Mouse (Mus musculus): ENCODE results near the gene Fxyd7. TPM values are rescaled to one million over a fixed set of nuclear protein-coding genes. Genes with fewer than 3 reads are reported as not detected.

Fxyd7 gene
- total RNA-seq, 2 experiments from 2014 or later: 333 to 341 TPM

DNA sequence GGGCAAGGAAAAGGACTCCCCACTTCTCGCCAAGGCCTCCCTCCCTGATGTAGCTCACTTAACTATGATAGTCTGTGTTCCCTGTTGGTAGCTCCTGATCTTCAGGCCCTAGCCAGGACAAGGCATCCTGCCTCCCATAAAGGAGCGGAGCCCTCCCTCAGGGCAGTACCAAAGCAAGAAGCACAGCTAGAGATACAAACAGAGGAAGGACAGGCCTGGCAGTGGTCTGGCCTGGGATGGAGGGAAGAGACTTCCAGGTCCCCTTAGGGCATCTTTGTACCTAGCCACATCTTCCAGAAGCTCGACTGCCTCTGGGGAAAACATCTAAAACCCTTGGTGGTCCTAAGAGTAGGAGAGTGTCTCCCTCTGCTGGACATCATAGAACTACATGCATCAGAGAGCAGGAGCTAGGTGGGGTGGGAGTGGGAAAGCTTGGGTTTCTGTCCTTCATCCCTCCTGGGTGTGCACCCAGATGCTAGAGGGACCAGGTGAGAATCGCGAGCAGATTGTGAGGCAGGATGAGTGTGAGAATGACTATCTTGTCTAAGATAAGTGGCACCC is 26.7 kb upstream of the Fxyd7 start:
- DNase-seq (ENCODE audit: low spot score in 2 of 2): peak; percentile 71 to 80

DNA sequence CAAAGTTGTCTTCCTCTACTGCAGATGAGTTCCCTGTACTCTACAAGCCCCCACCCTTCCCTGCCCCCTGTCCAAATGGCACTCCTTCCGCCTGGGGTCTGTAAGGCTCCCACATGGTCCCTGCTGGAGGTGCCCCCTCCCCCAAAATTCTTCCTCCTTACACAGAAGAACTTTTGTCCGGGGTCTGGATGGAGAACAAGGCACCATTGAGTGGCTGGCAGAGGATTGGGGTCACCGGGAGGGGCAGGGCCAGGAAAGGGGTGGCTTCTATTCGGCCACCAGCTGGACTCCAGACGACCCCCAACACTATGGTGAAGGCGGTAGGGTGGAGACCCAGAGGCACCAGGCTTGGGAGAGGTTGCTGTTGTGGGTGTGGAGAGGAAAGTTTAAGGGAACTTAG is 26.2 kb upstream of the Fxyd7 start:
- peak in 1 of 2 experiments; percentile 55 for DNase-seq (ENCODE audit: low spot score in 2 of 2)

DNA sequence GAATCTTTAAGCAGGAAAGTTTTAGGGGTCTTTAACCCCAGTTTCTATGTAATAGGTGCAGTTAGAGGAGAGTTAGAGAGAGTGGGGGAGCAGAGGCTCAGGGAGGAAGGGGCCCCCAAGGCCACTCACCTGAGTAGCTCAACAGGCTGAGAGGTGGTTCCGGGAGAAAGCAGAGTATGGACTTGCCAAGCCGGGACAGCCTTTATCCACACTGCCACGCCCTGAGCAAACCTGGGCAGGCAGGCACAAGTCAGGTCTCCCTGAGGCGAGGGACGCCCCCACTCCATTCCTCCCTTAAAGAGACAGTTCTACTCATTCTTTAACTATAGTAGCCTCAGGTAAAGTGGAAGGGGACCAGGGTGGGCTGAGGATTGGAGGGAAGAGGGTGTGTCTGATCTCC is 25.2 kb upstream of the Fxyd7 start, which contains the start of gene Fxyd3:
Gene Fxyd3 (minus strand): TSS at position 213 of the 400 bp plus-strand sequence.
- DNase-seq (ENCODE audit: low spot score in 2 of 2): no peak

DNA sequence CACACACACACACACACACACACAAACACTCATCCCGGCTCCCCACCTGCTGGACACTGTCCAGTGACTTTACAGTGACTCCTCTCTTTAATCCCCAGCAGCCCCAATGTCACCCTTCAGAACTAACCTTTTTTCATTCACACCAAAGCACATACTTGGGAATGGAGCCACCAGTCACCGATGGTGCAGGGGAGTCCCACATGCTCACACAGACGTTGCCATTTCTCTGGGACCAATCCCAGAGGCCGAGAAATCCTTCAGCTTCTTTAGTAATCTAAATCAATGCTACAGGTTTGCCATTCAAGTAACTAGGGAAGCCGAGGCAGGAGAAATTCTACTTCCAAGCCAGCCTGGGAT is 23.4 kb upstream of the Fxyd7 start:
- DNase-seq (ENCODE audit: low spot score in 2 of 2): peak in 1 of 2 experiments; percentile 74

DNA sequence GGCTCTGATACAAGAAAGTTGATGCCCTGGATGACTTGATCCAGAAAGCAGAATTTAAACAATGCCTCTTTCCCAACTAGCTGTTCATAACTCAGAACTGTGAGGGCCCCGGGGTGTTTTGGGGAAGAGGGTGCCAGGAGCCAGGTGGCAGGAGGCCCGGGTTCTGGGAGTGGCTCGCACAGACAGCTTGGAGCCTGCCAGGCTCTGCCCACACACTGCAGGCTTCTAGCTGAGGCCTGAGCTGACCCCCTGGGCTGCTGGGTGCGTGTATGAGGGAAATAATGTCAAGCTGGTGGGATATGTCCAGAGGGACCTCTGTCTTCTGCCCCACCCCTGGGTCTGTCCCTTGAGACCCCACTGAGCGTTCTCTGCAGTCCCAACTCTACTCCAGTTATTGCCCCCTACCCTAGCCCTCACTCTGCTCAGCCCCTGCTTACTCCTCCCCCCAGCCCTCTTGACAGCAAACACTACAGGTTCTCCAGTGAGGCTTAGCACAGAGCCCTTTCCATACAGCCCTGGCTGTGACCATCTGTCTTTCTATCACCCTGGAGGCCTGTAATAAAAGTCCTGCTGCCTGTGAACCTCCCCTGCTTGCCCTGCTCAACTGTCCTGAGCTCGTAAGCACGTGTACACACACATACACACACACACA is 22.9 kb upstream of the Fxyd7 start:
- DNase-seq (ENCODE audit: low spot score in 2 of 2): peak in 1 of 2 experiments; percentile 31

DNA sequence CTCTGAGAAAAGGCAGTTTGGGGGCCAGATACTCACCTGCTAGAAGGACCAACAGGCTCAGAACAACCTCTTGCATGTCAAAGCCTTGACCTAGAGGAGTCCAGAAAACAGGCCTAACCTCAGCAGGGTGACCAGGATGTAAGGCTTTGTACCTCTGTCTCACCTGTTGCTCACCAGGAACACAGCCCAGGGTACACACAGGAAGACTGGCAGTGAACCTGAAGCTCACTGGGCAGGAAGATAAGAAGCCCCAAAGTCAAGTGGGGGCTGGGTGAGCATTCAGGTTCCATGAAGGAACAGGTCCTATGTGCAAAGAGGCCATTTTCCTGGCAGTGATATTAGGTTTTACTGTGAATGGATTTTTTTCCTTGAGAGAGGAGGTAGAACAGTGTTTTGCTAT is 22.3 kb upstream of the Fxyd7 start:
- DNase-seq (ENCODE audit: low spot score in 2 of 2): no peak

DNA sequence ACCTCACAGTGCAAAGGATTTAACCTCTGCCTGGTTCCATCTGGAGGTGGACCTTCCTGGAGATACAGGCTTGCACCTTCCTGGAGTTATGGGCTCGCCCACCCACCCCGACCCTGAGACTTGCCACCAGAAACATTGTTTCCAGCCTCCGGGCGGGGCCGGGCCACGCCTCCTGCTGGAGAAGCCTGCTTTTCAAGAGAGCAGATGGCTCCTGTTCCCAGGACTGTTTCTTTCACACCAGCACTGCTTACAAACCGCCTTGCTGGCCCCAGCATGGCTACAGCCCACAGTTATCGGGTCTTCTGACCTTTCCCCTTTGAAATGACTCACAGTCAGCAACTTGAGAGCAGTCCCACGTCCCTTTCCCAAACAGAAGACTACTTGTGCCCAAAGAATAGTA is 21.1 kb upstream of the Fxyd7 start:
- no peak for DNase-seq (ENCODE audit: low spot score in 2 of 2)

DNA sequence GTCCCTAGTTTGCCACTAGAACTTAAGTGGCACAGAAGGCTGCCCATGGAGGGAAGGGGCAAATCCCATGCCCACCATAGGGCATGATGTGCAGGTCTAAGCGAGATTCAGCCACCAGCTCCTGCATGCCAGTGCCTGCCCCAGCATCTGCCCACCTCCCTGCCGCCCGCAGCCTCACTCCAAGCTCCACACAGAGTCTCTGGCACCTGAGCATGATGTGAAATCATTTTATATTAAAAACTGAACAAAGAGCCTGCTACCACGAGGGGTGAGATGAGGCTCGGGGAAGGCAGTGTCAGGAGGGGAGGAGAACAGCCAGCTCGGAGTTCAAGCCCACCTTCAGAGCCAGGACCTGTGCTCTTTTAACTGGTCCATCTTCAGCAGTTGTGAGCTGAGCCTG is 19.1 kb upstream of the Fxyd7 start:
- no peak for DNase-seq (ENCODE audit: low spot score in 2 of 2)

DNA sequence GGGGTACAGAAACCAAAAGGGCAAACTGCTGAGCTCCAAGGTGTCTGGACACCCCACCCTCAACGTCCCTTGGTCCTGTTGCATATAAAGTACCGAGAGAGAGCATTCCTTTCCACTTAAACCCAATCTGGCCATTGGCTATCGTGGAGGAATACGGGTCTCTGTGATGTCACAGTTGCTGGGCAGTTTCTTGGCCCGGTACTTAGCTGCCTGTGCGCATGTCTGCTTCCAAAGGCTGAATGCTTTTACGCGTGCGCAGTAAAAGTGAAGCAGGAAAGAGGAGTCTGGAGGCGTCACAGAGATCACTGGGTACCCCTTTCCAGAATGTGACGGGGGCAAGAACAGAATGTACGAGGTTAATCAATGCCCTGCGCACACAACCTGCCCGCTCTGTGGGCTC is 18.2 kb upstream of the Fxyd7 start:
- DNase-seq (ENCODE audit: low spot score in 2 of 2): no peak

DNA sequence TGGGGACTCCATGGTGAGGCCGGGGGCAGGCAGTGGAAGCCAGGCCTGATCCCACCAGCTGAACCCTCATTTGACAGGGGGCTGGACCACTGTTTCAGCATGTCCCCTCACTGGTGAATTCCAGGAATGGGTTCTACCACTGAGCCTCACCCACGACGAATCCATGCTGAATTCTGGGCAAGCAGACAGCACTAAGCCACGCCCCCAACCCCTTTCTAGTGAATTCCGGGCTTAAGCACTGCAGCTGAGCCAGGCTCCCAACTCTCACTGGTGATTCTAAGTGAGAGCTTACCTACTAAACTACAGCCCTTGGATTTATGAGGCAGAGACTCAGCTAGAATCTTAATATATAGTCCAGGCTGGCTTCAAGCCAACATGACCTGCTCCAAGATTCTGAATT is 16.6 kb upstream of the Fxyd7 start:
- DNase-seq (ENCODE audit: low spot score in 2 of 2): peak in 1 of 2 experiments; percentile 40

DNA sequence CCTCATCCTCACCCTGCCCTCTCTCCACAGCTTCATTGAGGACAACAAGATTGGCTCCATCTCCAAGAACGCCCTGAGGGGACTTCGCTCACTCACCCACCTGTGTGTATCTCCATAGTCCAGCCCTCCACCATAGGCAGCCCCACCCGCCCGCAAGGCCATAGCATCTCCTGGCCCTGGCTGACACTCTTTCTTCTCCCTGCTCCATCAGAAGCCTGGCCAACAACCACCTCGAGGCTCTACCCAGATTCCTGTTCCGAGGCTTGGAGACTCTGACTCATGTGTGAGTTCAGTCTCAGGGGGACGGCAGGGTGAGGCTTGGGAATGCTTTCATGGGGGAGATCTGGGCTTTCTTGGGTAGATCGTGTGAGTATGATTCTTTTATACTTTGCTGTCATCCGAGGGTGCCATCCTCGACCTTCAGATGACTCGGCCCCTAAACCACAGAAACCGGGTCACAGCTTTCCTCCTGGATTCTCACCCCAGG is 11.8 kb upstream of the Fxyd7 start:
- DNase-seq (ENCODE audit: low spot score in 2 of 2): no peak

DNA sequence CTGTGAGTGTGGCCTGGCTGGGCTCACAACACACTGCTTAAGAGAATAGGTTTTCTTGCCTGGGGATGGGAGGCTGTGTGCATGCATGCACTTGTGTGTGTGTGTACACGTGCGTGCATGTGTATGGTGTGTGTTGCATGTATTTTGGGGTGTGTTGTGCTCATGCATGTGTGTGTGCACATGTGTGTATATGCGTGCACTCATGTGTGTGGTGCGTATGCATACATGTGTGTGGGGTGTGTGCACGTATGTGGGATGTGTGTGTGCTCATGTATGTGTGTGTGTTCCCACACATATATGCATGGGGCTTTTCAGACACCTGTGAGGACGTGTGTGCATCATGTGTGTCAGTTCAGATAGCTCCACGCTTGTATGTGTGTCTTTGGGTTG is 9.3 kb upstream of the Fxyd7 start:
- no peak for DNase-seq (ENCODE audit: low spot score in 2 of 2)

DNA sequence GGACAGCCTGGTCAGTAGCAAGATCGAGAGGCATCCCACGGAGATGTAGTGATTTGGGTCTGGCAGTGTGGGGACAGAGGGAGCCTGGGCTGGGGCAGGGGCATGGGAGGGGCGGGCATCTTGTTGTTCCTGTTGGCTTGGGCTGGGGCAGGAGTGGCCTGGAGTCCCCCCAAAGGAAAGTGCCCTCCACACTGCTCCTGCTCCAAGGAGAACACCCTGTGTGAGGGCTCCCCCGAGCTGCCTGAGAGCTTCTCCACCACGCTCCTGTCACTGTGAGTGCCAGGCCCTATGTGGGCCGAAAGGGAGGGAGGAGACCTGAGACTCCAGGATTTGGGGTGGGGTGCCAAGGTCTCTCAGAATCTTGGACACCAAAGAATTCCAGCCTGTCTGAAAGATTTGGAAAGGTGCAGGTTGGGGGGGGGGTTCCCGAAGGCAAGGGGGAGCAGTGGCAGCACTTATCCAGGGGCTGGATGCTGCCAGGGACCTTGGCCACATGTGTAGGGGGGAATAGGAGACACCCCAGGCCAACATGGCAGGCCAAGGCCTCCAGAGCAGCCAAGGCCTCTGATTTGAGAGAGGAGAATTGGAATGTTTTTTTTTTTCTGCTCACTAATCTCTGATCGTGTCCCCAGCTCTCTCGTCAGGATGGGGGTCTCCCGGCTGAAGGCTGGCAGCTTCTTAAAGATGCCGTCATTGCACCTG is 8.8 kb upstream of the Fxyd7 start:
- DNase-seq (ENCODE audit: low spot score in 2 of 2): no peak

DNA sequence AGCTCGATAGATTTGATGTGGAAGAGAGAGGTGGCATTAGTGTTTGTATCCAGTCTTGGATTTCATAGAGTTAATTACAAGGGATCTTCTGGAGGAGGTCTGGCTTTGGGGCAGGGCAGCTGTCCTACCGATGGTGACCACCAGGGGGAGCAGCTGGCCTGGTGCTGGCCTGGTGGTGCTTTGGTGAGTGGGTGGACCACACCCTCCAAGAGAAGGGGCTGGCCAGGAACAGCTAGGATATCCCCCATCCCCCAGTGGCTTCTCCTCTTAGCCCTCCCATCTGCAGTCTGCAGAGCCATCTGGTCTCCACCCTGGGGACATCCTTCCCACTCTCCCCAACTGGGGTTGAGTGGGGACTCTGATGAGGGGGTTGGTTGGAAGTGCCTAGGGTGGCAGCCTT is 7.8 kb upstream of the Fxyd7 start, which contains the start of gene Lgi4:
Gene Lgi4 (plus strand): TSS at position 235 of the 400 bp plus-strand sequence.
- DNase-seq (ENCODE audit: low spot score in 2 of 2): peak; percentile 83 to 89

DNA sequence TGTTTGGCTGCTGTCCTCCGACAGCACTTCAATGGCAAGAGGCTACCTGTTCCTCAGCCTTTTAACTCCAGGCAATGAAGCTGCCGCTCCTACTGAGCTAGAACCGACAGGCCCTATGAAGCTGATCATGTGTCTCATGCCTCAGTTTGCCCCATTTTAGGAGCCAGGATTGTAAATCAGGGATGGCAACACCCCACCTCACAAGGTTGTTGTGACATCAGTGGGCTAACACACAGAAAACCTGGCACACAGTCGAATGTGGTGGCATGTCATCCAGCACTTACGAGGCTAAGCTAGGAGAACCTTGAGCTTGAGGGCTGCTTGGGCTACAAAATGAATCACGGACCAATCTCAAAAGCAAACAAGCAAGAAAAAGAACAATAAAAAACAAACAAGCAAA is 6.9 kb upstream of the Fxyd7 start:
- DNase-seq (ENCODE audit: low spot score in 2 of 2): no peak

DNA sequence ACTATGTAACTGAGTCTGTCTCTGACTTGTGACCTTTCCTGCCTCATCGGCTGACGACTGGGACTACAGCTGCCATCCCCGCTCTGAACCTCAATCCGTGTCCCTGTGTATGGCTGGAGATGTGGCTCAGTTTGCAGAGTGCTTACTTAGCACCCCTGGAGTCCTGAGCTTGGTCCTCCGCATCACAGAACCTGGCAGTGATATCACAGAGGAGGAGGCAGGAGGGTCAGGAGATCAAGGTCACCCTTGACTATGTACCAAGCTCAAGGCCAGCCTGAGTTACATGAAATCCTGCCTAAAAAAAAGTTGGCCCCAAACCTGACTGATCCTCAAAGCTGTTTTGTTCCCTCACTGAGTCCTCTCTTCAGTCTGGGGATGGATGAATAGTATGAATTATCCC is 6.5 kb upstream of the Fxyd7 start:
- DNase-seq (ENCODE audit: low spot score in 2 of 2): no peak

DNA sequence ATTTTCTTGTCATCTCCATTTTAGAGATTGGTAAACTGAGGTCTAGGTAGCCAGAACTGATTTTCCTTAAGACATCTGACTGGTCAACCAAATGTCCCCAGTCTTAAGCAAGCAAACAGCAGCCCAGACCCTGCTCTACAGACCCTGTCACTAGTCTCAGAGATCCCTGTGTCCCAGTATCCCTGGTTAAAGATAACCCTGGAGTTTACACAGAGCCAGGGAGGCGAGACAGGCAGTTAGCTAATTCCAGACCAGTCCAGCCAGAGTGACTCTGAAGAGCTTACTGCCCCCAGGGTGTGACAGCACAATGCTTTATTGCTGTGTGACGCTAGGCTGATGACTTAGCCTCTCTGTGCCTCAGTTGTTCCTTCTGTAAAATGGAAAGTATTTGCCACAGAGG is 5.8 kb upstream of the Fxyd7 start, which contains the start of gene Fxyd1:
Gene Fxyd1 (minus strand): TSS at position 129 of the 400 bp plus-strand sequence.
- no peak for DNase-seq (ENCODE audit: low spot score in 2 of 2)

DNA sequence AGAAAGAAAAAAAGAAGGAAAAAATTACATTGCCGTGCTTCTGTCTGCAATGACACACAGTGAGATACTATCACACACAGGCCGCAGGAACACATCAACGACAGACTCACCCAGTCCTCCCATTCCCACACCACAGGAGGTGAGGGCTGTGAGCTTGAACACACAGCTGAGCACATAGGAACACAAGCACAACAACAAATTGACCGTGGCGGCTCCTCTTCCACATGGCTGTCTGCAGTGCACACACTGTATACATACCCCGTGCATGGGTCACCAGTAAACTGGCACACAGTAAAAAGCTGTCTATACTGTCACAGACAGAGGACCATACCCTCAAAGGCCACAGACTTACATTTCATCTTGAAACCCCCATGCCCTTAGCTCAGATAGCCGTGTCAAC is 5.2 kb upstream of the Fxyd7 start:
- no peak for DNase-seq (ENCODE audit: low spot score in 2 of 2)

DNA sequence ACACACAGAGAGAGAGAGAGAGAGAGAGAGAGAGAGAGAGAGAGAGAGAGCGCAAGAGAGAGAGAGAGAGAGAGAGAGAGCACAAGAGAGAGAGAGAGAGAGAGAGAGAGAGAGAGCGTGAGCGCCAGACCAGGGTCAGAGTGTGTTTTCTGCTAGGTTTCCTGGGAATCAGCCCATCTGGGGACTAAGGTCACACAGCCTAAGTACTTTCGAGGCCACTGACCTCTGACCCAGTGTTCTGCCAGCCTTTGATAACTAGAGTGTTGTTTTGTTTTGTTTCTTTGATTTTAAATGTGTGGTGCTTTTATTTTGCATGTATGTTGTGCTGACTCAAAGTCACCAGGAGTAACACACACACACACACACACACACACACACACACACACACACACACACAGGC is 4.6 kb upstream of the Fxyd7 start:
- no peak for DNase-seq (ENCODE audit: low spot score in 2 of 2)

DNA sequence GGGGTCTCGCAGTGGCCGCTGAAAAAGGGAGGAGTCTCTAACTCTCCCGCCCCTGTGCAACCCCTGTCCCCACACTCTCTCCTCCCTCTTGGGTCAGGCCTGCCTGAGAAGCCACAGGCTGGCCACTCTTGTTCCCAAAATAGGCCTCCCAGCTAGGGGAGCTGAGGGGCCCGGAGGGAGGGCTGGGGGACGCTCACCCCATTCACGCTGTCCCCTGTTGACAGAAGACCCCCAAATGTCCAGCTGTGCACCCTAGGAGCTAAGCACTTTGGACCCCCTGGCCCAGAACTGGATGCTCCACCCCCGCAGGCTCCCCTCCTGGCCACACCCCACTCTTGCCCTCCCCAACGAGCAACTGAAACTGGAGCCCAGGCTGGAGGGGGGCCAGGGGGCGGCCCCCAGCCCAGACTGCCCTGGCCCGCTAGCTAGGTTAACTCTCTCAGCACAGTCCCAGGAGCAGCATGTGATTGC is 4.1 kb upstream of the Fxyd7 start:
- peak; percentile 47 to 58 for DNase-seq (ENCODE audit: low spot score in 2 of 2)

DNA sequence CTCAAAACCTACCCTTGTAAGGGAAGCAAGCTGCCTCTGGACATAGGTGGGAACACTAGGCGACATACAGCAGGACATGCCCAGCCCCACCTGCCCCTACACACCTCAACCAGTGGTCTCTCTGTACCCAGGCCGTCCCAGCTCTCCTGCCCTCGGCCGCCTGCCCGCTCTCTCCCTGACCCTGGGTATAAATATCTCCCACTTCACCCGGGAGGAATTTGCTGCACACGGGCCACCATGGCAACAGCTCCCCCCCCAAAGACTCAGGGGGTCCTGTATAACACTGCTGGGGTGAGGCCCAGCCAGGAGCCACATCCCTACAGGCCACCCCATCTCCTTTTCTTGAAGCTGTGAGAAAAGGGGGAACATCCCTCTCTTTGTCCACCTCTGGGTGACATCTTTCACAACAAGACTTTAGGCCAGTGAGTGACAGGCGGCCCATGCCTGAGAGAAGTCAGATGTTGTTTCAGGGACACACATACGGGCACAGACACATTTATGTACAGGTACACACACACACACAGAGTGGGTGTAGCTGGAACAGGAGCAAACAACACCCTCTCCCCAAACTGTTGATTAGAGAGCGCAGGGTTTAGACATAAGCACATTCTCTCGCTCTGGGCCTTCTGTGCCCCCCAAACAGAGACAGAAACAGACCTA is 3.5 kb upstream of the Fxyd7 start:
- no peak for DNase-seq (ENCODE audit: low spot score in 2 of 2)
